Mouse (Mus musculus): Measurements from ENCODE around the gene Pgm2. TPM values are rescaled to one million over a fixed set of nuclear protein-coding genes. Genes with fewer than 3 reads are reported as not detected.

The Pgm2 gene
- polyA plus RNA-seq, 1 experiment from 2014 or later = 18.9 TPM

- H3K4me1 ChIP-seq (ENCODE audit: control insufficient read depth, insufficient read depth, low read depth, low read length) = no peaks in the 10 kb centered on the region
- no peak overlapping the region for H3K4me3 ChIP-seq (ENCODE audit: low read length)
- H3K9ac ChIP-seq (ENCODE audit: low read depth, low read length) = no peak overlapping the region
- H3K27ac ChIP-seq (ENCODE audit: low read depth, low read length) = no peak overlapping the region
- no peak overlapping the region for H3K4me2 ChIP-seq (ENCODE audit: low read length)
- 96% methylated on average over 6 of the region's 6 CpGs for WGBS
- H3K9me3 ChIP-seq (ENCODE audit: control insufficient read depth, low read length) = no peaks in the 10 kb centered on the region
- no peak for ATAC-seq
- H3K36me3 ChIP-seq (ENCODE audit: control insufficient read depth, insufficient read depth, low read length) = no peaks in the 10 kb centered on the region
- H3K27me3 ChIP-seq (replicated peaks; ENCODE audit: control insufficient read depth, insufficient read depth, low read length) = no peaks in the 10 kb centered on the region
Measured at GRCm38 (mm10) chr5:64056210-64056609, 36.5 kb upstream of the Pgm2 start.

GRCm38 (mm10) chr5:64060881-64061280 lies 31.9 kb upstream of the Pgm2 start:
- Histone ChIP-seq H3K27me3 (replicated peaks; ENCODE audit: control insufficient read depth, insufficient read depth, low read length) (no peaks in the 10 kb centered on the region), H3K4me1 (ENCODE audit: control insufficient read depth, insufficient read depth, low read depth, low read length) (no peaks in the 10 kb centered on the region), H3K4me2 (ENCODE audit: low read length) (no peak overlapping the region), H3K4me3 (ENCODE audit: low read length) (no peak overlapping the region), H3K9me3 (ENCODE audit: control insufficient read depth, low read length) (no peaks in the 10 kb centered on the region), H3K9ac (ENCODE audit: low read depth, low read length) (no peak overlapping the region), H3K36me3 (ENCODE audit: control insufficient read depth, insufficient read depth, low read length) (no peaks in the 10 kb centered on the region), H3K27ac (ENCODE audit: low read depth, low read length) (no peak overlapping the region)
- ATAC-seq = no peak
- 91% methylated on average over 8 of the region's 8 CpGs for WGBS

- no peaks in the 10 kb centered on the region for H3K4me1 ChIP-seq (ENCODE audit: control insufficient read depth, insufficient read depth, low read depth, low read length)
- no peaks in the 10 kb centered on the region for H3K36me3 ChIP-seq (ENCODE audit: control insufficient read depth, insufficient read depth, low read length)
- WGBS = 82% methylated on average over 7 of the region's 7 CpGs
- H3K27ac ChIP-seq (ENCODE audit: low read depth, low read length) = no peak overlapping the region
- H3K9ac ChIP-seq (ENCODE audit: low read depth, low read length) = no peak overlapping the region
- no peaks in the 10 kb centered on the region for H3K27me3 ChIP-seq (replicated peaks; ENCODE audit: control insufficient read depth, insufficient read depth, low read length)
- H3K4me2 ChIP-seq (ENCODE audit: low read length) = no peak overlapping the region
- ATAC-seq = no peak
- no peak overlapping the region for H3K4me3 ChIP-seq (ENCODE audit: low read length)
- H3K9me3 ChIP-seq (ENCODE audit: control insufficient read depth, low read length) = no peaks in the 10 kb centered on the region
Measured at GRCm38 (mm10) chr5:64061643-64062042, 31.1 kb upstream of the Pgm2 start.

DNA sequence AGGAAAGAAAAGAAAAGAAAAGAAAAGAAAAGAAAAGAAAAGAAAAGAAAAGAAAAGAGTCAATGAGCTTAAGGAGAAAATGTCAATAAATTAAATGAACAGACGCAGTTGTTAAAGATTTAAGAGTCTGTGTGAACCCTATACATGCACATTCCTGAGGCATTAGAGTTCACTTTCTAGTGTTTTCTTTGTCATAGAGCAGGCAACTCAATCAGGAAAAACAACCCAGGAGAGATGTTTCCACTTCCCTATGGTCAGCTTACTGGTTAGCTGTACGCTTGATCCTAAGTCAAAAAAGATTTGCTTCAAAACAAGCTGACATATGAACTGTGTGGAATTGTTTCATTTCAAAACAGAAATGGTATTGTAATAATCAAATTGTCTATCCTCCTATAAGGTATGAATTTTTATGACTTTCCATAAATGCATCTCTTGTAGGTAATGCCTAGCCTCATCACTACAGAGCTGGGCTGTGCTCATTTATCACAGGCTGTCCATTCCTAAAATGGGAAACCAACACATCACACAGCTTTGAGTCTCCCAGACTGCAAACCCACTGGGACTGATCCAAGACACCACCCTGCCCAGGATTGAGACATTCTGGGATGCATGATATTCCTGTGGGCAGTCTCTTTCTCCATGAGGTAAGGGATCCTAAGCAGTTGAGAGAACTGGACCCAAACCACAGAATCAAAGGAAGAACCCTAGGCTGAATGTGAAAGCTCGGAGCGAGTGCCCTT lies 29.7 kb upstream of the Pgm2 start:
- H3K4me3 ChIP-seq (ENCODE audit: low read length) = no peak overlapping the region
- ATAC-seq = no peak
- no peaks in the 10 kb centered on the region for H3K27me3 ChIP-seq (replicated peaks; ENCODE audit: control insufficient read depth, insufficient read depth, low read length)
- H3K4me1 ChIP-seq (ENCODE audit: control insufficient read depth, insufficient read depth, low read depth, low read length) = no peaks in the 10 kb centered on the region
- H3K9me3 ChIP-seq (ENCODE audit: control insufficient read depth, low read length) = no peaks in the 10 kb centered on the region
- no peak overlapping the region for H3K27ac ChIP-seq (ENCODE audit: low read depth, low read length)
- H3K4me2 ChIP-seq (ENCODE audit: low read length) = no peak overlapping the region
- no peak overlapping the region for H3K9ac ChIP-seq (ENCODE audit: low read depth, low read length)
- no peaks in the 10 kb centered on the region for H3K36me3 ChIP-seq (ENCODE audit: control insufficient read depth, insufficient read depth, low read length)
- 85% methylated on average over 4 of the region's 4 CpGs for WGBS

DNA sequence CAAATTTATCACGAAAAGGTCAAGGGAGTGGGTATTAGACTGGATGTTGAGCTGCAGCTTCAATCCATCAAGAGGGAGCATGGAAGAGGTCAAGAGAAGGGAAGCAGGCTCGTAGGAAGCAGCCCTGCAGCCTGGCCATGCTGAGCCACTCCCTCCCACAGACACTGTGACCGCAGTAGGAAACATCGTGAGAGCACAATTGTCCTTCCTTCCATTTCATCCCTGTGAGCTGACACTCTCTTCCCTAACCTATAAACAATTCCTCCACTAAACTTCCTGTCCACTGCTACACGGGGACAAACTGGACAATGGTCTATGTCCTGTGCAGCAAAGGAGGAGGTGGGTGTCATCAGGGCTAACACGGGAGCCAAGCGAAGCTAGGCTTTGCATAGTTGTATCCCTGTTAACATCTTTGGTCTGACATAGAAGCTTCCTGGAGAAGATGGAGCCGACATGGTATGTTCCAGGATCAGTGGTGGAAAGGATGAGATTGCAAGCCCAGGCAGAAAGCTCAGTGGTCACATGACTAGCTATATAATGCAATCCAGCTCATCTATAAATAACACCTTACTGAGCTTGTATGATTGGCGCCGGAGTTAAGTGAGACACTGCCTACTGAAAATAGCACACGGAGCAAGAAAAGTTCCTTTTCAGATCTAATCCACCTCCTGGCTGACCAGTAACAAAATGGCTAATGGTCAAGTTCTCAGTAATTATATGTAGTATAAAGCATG lies 29.0 kb upstream of the Pgm2 start:
- no peak for ATAC-seq
- H3K27me3 ChIP-seq (replicated peaks; ENCODE audit: control insufficient read depth, insufficient read depth, low read length) = no peaks in the 10 kb centered on the region
- H3K9ac ChIP-seq (ENCODE audit: low read depth, low read length) = no peak overlapping the region
- no peak overlapping the region for H3K27ac ChIP-seq (ENCODE audit: low read depth, low read length)
- no peak overlapping the region for H3K4me2 ChIP-seq (ENCODE audit: low read length)
- no peaks in the 10 kb centered on the region for H3K9me3 ChIP-seq (ENCODE audit: control insufficient read depth, low read length)
- no peak overlapping the region for H3K4me3 ChIP-seq (ENCODE audit: low read length)
- no peaks in the 10 kb centered on the region for H3K36me3 ChIP-seq (ENCODE audit: control insufficient read depth, insufficient read depth, low read length)
- 86% methylated on average over 11 of the region's 11 CpGs for WGBS
- H3K4me1 ChIP-seq (ENCODE audit: control insufficient read depth, insufficient read depth, low read depth, low read length) = no peaks in the 10 kb centered on the region

DNA sequence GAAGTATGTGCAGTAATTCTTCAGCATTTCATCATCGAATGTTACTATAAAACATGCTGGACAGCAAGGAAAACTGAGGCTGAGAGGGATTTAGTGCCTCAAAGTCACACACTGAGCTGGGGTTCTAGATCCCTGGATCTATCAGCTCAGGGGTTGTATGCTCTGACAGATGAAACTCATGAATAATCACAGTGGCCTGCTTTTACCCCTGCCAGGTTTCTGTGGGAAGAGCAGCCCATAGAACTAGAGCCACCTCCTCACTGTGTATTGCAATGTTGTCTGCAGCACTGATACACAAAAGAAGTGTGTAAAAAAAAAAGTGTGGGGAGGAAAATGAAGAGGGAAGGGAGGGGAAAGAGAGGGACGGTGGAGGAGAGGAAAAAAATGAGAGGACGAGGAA lies 28.3 kb upstream of the Pgm2 start:
- Histone ChIP-seq H3K4me3 (ENCODE audit: low read length) (no peak overlapping the region), H3K27ac (ENCODE audit: low read depth, low read length) (no peak overlapping the region), H3K4me1 (ENCODE audit: control insufficient read depth, insufficient read depth, low read depth, low read length) (no peaks in the 10 kb centered on the region), H3K4me2 (ENCODE audit: low read length) (no peak overlapping the region), H3K9ac (ENCODE audit: low read depth, low read length) (no peak overlapping the region), H3K27me3 (replicated peaks; ENCODE audit: control insufficient read depth, insufficient read depth, low read length) (no peaks in the 10 kb centered on the region), H3K36me3 (ENCODE audit: control insufficient read depth, insufficient read depth, low read length) (no peaks in the 10 kb centered on the region), H3K9me3 (ENCODE audit: control insufficient read depth, low read length) (no peaks in the 10 kb centered on the region)
- 74% methylated on average over 3 of the region's 3 CpGs for WGBS
- ATAC-seq = no peak

DNA sequence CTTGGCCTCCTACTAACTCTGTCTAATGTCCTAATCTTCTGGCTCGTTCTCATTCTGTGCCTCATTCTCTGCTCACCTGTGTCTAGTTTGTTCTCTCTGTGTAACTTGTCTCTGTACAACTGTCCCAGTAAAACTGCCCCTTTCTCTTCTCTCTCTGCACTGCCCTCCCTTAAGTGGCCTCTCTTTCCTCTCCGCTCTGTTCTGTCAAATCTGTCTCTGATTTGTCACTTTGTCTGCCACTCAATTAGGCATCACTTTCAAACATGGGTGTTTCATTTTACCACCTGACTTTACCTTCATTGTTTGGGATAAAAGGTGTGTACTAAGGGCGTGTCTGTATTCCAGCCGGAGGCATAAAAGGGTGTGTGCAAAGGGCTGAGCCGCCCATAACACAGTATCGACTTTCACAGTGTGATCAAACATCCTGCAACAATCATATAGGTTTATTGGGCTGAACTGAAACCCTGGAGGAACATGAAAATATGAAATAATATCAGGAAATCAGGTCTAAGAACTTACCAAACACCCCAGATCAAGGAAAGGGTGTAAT lies 27.2 kb upstream of the Pgm2 start:
- no peak for ATAC-seq
- H3K4me2 ChIP-seq (ENCODE audit: low read length) = no peak overlapping the region
- H3K27me3 ChIP-seq (replicated peaks; ENCODE audit: control insufficient read depth, insufficient read depth, low read length) = no peaks in the 10 kb centered on the region
- 87% methylated on average over 6 of the region's 6 CpGs for WGBS
- H3K27ac ChIP-seq (ENCODE audit: low read depth, low read length) = no peak overlapping the region
- no peaks in the 10 kb centered on the region for H3K36me3 ChIP-seq (ENCODE audit: control insufficient read depth, insufficient read depth, low read length)
- no peak overlapping the region for H3K9ac ChIP-seq (ENCODE audit: low read depth, low read length)
- no peak overlapping the region for H3K4me3 ChIP-seq (ENCODE audit: low read length)
- H3K9me3 ChIP-seq (ENCODE audit: control insufficient read depth, low read length) = no peaks in the 10 kb centered on the region
- H3K4me1 ChIP-seq (ENCODE audit: control insufficient read depth, insufficient read depth, low read depth, low read length) = no peaks in the 10 kb centered on the region

DNA sequence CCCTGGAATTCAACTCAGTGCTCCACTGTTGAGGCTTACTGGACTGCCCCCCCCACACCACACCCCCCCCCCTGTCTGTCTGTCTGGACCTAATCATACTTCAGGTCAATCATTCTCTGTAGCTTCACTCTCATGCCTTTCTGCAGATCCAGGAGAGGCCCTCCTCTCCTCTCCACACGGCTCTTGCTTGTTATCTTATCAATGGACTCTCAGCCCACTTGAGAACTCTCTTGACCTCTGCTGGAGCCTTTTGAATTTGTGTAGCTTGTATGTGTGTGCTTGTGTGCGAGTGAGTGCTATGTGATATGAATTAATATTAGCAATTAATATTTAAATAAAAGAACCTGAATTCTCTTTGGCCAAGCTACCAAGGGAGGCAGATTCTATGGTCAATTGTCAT lies 26.6 kb upstream of the Pgm2 start:
- H3K9ac ChIP-seq (ENCODE audit: low read depth, low read length) = no peak overlapping the region
- H3K27ac ChIP-seq (ENCODE audit: low read depth, low read length) = no peak overlapping the region
- H3K9me3 ChIP-seq (ENCODE audit: control insufficient read depth, low read length) = no peaks in the 10 kb centered on the region
- H3K27me3 ChIP-seq (replicated peaks; ENCODE audit: control insufficient read depth, insufficient read depth, low read length) = no peaks in the 10 kb centered on the region
- H3K4me1 ChIP-seq (ENCODE audit: control insufficient read depth, insufficient read depth, low read depth, low read length) = no peaks in the 10 kb centered on the region
- H3K4me3 ChIP-seq (ENCODE audit: low read length) = no peak overlapping the region
- ATAC-seq = no peak
- WGBS = 74% methylated on average over 2 of the region's 2 CpGs
- no peaks in the 10 kb centered on the region for H3K36me3 ChIP-seq (ENCODE audit: control insufficient read depth, insufficient read depth, low read length)
- no peak overlapping the region for H3K4me2 ChIP-seq (ENCODE audit: low read length)

DNA sequence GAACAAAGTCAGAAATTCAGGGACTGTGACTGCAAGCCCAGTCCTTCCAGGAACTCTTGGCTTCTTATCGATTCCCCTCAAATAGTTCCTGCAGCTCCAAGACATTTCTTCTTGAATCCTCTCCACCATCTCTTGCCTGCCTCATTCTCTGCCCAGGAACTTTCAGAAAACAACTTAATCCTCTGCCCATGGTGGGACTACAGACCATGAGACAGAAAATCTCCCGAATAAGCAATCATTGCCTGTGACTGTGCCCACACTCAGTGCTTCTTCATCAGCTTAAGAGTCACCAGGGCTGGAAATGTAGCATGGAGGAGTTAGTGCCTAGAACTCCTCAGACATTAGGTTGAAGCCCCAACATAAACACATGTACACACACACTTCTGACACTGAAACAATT lies 25.2 kb upstream of the Pgm2 start:
- H3K9me3 ChIP-seq (ENCODE audit: control insufficient read depth, low read length) = no peaks in the 10 kb centered on the region
- no peak for ATAC-seq
- no peaks in the 10 kb centered on the region for H3K36me3 ChIP-seq (ENCODE audit: control insufficient read depth, insufficient read depth, low read length)
- H3K27me3 ChIP-seq (replicated peaks; ENCODE audit: control insufficient read depth, insufficient read depth, low read length) = no peaks in the 10 kb centered on the region
- 85% methylated on average over 2 of the region's 2 CpGs for WGBS
- H3K9ac ChIP-seq (ENCODE audit: low read depth, low read length) = no peak overlapping the region
- no peak overlapping the region for H3K4me3 ChIP-seq (ENCODE audit: low read length)
- H3K4me1 ChIP-seq (ENCODE audit: control insufficient read depth, insufficient read depth, low read depth, low read length) = no peaks in the 10 kb centered on the region
- no peak overlapping the region for H3K4me2 ChIP-seq (ENCODE audit: low read length)
- H3K27ac ChIP-seq (ENCODE audit: low read depth, low read length) = no peak overlapping the region

Measured in hindbrain, embryonic 16.5 days (tissue).